Mouse (Mus musculus) lung, embryonic 16.5 days (tissue): ENCODE measurements around the gene Hdac9. TPM values are rescaled to one million over a fixed set of nuclear protein-coding genes. Genes with fewer than 3 reads are reported as not detected.
A peak's percentile ranks its signal among the peaks of the same experiment; 100 is the strongest.

Experiments
- ATAC-seq: fragments of 200-750 bp; cut with Nextera tagmentation; 2 replicates; pipeline ENCODE4 v1.8.0; 2017; ENCODE audit warnings: low read depth, mild to moderate bottlenecking, moderate library complexity
- H3K27ac ChIP-seq: fragments of 300-500 bp; sonication (generic); 2 replicates; pipeline ENCODE4 v1.5.1; 2014; ENCODE audit warnings: mild to moderate bottlenecking, control low read depth, low read length
- H3K27me3 ChIP-seq: fragments of 300-500 bp; sonication (generic); 2 replicates; pipeline ENCODE4 v1.6.1; 2014; ENCODE audit warnings: low read depth, low read length, mixed read lengths; ENCODE audit not compliant: control insufficient read depth, insufficient read depth
- H3K36me3 ChIP-seq: fragments of 300-500 bp; sonication (generic); 2 replicates; pipeline ENCODE4 v1.6.1; 2014; ENCODE audit warnings: low read length; ENCODE audit not compliant: control insufficient read depth, insufficient read depth
- H3K4me1 ChIP-seq: fragments of 300-500 bp; sonication (generic); replicated peaks from 2 replicates; pipeline ENCODE4 v1.6.1; 2014; ENCODE audit warnings: low read length, mixed read lengths; ENCODE audit not compliant: control insufficient read depth, insufficient read depth
- H3K4me2 ChIP-seq: fragments of 300-500 bp; sonication (generic); 2 replicates; pipeline ENCODE4 v1.6.1; 2014; ENCODE audit warnings: low read depth, low read length, control low read depth
- H3K4me3 ChIP-seq: fragments of 300-500 bp; sonication (generic); 2 replicates; pipeline ENCODE4 v1.5.1; 2014; ENCODE audit warnings: mild to moderate bottlenecking, low read length, control low read depth
- H3K9ac ChIP-seq: fragments of 300-500 bp; sonication (generic); 2 replicates; pipeline ENCODE4 v1.6.1; 2014; ENCODE audit warnings: low read length, control low read depth
- H3K9me3 ChIP-seq: fragments of 300-500 bp; sonication (generic); 2 replicates; pipeline ENCODE4 v1.6.1; 2016; ENCODE audit warnings: low read length; ENCODE audit not compliant: control insufficient read depth
- WGBS: fragments of 180-500 bp; shearing (Covaris S2); extraction: QIAGEN DNeasy Blood & Tissue Kit; methylation state at CpG from one replicate; pipeline ENCODE4 v1.1.7; 2014; 5-methylcytosine and 5-hydroxymethylcytosine counted together
- polyA plus RNA-seq: library from polyadenylated mRNA; unstranded; fragments of >200 nt; fragmentation: Nextera tagmentation; extraction: Ambion mirVana; gene quantifications from 2 replicates; pipeline ENCODE4 v1.2.1, GENCODE M21; 2015

Hdac9 gene
- polyA plus RNA-seq, 1 experiment from 2014 or later, result 5.9 TPM

DNA sequence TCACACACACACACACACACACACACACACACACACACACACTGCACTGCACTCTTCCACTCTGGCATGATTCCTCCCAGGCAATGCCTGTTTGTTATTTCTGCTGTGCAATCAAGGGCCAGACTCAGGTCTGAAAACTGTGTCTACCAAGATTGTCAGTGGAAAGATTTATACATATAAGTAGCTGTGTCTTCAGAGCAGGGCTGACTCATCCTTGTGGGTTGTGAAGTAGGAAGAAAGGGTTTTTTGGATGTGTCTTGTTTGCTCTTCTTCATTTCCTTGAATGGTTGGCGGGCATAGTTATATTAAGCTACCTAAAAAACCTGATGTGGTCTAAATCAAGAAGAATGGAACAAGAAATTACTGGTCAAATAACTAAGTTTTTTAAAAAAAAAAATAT is 825.0 kb downstream of the Hdac9 start:
- WGBS, result 73% methylated on average over 1 of the region's 1 CpGs
- no peak overlapping the region for H3K27ac ChIP-seq
- H3K9ac ChIP-seq, result no peak overlapping the region
- no peaks in the 10 kb centered on the region for H3K4me1 ChIP-seq
- ATAC-seq, result no peak
- H3K4me2 ChIP-seq, result no peak overlapping the region
- no peaks in the 10 kb centered on the region for H3K27me3 ChIP-seq
- no peaks in the 10 kb centered on the region for H3K9me3 ChIP-seq
- H3K36me3 ChIP-seq, result no peaks in the 10 kb centered on the region
- no peak overlapping the region for H3K4me3 ChIP-seq

- H3K4me1 ChIP-seq, result no peaks in the 10 kb centered on the region
- no peak overlapping the region for H3K9ac ChIP-seq
- H3K4me3 ChIP-seq, result no peak overlapping the region
- H3K27ac ChIP-seq, result no peak overlapping the region
- no peaks in the 10 kb centered on the region for H3K36me3 ChIP-seq
- no peaks in the 10 kb centered on the region for H3K27me3 ChIP-seq
- H3K4me2 ChIP-seq, result no peak overlapping the region
- whole genome bisulfite sequencing, result 53% methylated on average over 2 of the region's 2 CpGs
- peak; percentile 87 for ATAC-seq
- no peaks in the 10 kb centered on the region for H3K9me3 ChIP-seq
Measured at GRCm38 (mm10) chr12:34087292-34087942, 829.5 kb downstream of the Hdac9 start.

DNA sequence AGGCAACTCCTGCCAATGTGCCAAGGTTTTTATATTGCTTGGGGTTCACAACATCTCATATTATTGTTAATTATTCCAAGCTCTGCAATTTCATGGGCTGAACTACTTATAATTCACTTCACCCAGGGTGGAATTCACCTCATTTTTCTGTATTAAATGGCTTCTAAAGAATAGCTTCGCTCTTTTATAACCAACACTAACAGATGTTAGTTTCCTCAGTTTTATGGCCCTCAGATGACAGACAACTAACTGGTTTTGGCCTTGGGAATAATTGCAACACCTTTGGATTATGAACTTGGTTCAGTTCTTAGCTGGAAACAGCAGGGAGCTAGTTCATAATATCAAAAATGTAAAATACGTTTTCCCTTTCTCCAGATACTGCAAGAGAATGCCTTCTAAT is 839.9 kb downstream of the Hdac9 start:
- H3K27ac ChIP-seq, result no peak overlapping the region
- no peaks in the 10 kb centered on the region for H3K36me3 ChIP-seq
- H3K9me3 ChIP-seq, result no peaks in the 10 kb centered on the region
- ATAC-seq, result no peak
- H3K4me1 ChIP-seq, result no peaks in the 10 kb centered on the region
- H3K27me3 ChIP-seq, result no peaks in the 10 kb centered on the region
- H3K9ac ChIP-seq, result no peak overlapping the region
- H3K4me3 ChIP-seq, result no peak overlapping the region
- 92% methylated on average over 2 of the region's 2 CpGs for WGBS
- H3K4me2 ChIP-seq, result no peak overlapping the region

DNA sequence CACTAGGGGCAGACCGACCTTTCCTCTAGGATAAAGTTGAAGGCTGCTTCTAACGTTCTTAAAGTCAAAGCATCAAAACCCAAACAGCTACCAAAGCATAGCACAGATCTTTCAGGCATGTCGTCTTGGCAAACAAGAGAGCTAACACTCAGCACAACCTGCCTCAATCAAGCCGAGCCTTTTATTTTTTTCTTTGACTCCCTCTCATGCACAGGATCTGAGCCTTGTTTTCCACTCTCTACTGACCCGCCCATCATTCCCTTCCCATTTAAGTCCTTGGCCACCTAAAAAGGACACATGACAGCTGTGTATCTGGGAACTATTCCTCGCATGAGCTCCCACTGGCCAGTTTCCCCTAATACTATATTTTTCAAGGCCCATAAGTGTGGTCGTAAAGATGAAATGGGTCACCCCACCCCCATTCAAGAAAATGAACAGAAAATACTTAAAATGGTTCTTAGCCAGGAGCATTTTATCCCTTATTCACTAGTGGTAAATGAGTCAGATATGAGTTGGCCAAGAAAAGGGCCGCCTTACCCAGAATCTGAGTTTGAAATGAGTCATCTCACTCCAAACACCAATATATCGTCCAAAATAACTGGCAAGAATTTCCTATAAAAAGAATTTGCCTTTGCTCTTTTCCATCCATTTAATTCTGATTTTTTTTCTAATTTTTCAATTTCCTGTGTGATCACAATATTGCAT is 840.9 kb downstream of the Hdac9 start:
- H3K36me3 ChIP-seq, result no peaks in the 10 kb centered on the region
- no peak overlapping the region for H3K27ac ChIP-seq
- no peaks in the 10 kb centered on the region for H3K9me3 ChIP-seq
- ATAC-seq, result no peak
- no peaks in the 10 kb centered on the region for H3K4me1 ChIP-seq
- 62% methylated on average over 9 of the region's 9 CpGs for WGBS
- no peaks in the 10 kb centered on the region for H3K27me3 ChIP-seq
- no peak overlapping the region for H3K9ac ChIP-seq
- no peak overlapping the region for H3K4me2 ChIP-seq
- no peak overlapping the region for H3K4me3 ChIP-seq

- no peak overlapping the region for H3K27ac ChIP-seq
- H3K36me3 ChIP-seq, result no peaks in the 10 kb centered on the region
- H3K27me3 ChIP-seq, result no peaks in the 10 kb centered on the region
- WGBS, result 65% methylated on average over 5 of the region's 5 CpGs
- H3K4me2 ChIP-seq, result no peak overlapping the region
- peaks cover 4% of the 10 kb centered on the region; the same call in 1 of the 2 replicates for H3K4me1 ChIP-seq
- ATAC-seq, result peak; percentile 62; the same call in 1 of the 2 replicates
- no peaks in the 10 kb centered on the region for H3K9me3 ChIP-seq
- no peak overlapping the region for H3K9ac ChIP-seq
- H3K4me3 ChIP-seq, result no peak overlapping the region
Measured at GRCm38 (mm10) chr12:34052508-34052907, 864.4 kb downstream of the Hdac9 start.

DNA sequence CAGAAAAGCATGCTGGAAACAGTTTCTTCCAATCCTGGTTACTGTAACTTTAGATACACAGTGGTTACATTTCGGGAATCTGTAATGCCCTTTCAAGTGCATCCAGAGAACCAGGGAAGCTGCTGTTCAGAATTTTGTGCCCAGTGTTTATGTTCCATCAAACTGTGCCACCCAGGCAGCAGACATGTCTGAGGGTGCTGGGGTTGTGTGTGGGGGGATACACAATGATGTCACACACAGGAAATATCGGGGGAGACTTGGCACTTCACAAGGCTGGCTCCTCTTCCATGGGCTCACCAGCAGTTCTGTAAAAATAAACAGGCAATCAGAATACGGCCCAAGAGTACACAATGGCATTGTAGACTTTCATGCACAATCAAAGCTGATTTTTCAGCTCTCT is 864.9 kb downstream of the Hdac9 start:
- Histone ChIP-seq H3K4me1 (peaks cover 4% of the 10 kb centered on the region; the same call in 1 of the 2 replicates), H3K9ac (no peak overlapping the region)

GRCm38 (mm10) chr12:34051112-34051511 is 865.8 kb downstream of the Hdac9 start:
- 49% methylated on average over 7 of the region's 7 CpGs for WGBS

More for the DNA sequence above, 864.9 kb downstream of the Hdac9 start:
- no peaks in the 10 kb centered on the region for H3K9me3 ChIP-seq
- H3K27me3 ChIP-seq, result no peaks in the 10 kb centered on the region
- H3K27ac ChIP-seq, result peak overlapping the region; percentile 52
- peak; percentile 90 for ATAC-seq
- H3K4me2 ChIP-seq, result 0 out of 2 replicates have a peak overlapping the region, but pooled peaks have one; percentile 7
- H3K4me3 ChIP-seq, result no peak overlapping the region
- no peaks in the 10 kb centered on the region for H3K36me3 ChIP-seq
- 26% methylated on average over 3 of the region's 3 CpGs for WGBS

DNA sequence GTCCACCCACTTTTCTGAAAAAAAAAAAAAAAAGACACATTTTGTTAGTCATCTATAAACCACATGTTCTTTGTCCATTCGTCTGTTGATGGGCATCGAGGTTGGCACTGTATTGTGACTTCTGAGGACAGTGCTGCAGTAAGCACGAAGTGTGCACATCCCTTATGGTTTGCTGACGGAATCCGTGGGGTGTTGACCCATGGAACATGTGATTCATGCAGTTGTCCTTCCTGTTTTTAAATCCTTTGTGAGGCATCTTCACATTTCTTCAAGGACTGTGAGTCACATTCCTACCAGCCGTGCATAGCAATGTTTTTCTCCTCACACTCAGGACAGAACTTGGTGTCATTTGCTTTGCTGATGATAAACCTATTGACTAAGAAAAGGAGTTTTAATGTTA is 875.9 kb downstream of the Hdac9 start:
- Histone ChIP-seq H3K4me3 (no peak overlapping the region), H3K27me3 (no peaks in the 10 kb centered on the region), H3K27ac (no peak overlapping the region), H3K9ac (no peak overlapping the region), H3K4me2 (no peak overlapping the region), H3K36me3 (no peaks in the 10 kb centered on the region), H3K9me3 (no peaks in the 10 kb centered on the region), H3K4me1 (no peaks in the 10 kb centered on the region)
- WGBS, result 77% methylated on average over 6 of the region's 6 CpGs
- no peak for ATAC-seq

More at GRCm38 (mm10) chr12:34051112-34051511, 865.8 kb downstream of the Hdac9 start:
- no peak overlapping the region for H3K4me3 ChIP-seq
- no peak overlapping the region for H3K4me2 ChIP-seq
- no peak for ATAC-seq
- no peak overlapping the region for H3K27ac ChIP-seq
- H3K9ac ChIP-seq, result no peak overlapping the region
- no peaks in the 10 kb centered on the region for H3K36me3 ChIP-seq
- H3K27me3 ChIP-seq, result no peaks in the 10 kb centered on the region
- no peaks in the 10 kb centered on the region for H3K9me3 ChIP-seq
- H3K4me1 ChIP-seq, result peaks cover 4% of the 10 kb centered on the region; the same call in 1 of the 2 replicates

- H3K36me3 ChIP-seq, result no peaks in the 10 kb centered on the region
- no peaks in the 10 kb centered on the region for H3K9me3 ChIP-seq
- no peak overlapping the region for H3K27ac ChIP-seq
- no peaks in the 10 kb centered on the region for H3K4me1 ChIP-seq
- no peak overlapping the region for H3K4me2 ChIP-seq
- WGBS, result 59% methylated on average over 7 of the region's 7 CpGs
- H3K4me3 ChIP-seq, result no peak overlapping the region
- H3K27me3 ChIP-seq, result no peaks in the 10 kb centered on the region
- ATAC-seq, result no peak
- no peak overlapping the region for H3K9ac ChIP-seq
Measured at GRCm38 (mm10) chr12:34040061-34040460, 876.8 kb downstream of the Hdac9 start.
